ENCODE assay signal across 26 mouse cellular contexts in genomic region chr12:117760373-117760772, GRCm38 (mm10).
"Had no signal": no experiment of that assay in that cellular context is flagged by ENCODE, and none has a peak within 500 bp of the region (broad histone marks: within the 10 kb centered on the region; RNA-seq: fewer than 3 reads in every experiment).

No protein-coding gene starts in this region.

- H3K27ac ChIP-seq: limb, embryonic 10.5 days; limb, embryonic 13.5 days; liver, embryonic 12.5 days; liver, embryonic 15.5 days; lung, embryonic 15.5 days; midbrain, embryonic 10.5 days; midbrain, embryonic 13.5 days; neural tube, embryonic 13.5 days; stomach, embryonic 15.5 days had no signal

- DNase-seq: kidney, adult 18-20 months; kidney, adult 9 months; kidney, postnatal 14 days; kidney, postnatal 4 days; layer of hippocampus, adult 9-11 months; layer of hippocampus, postnatal 36 days; liver; lung, adult 18-20 months; lung, postnatal 10 days; lung, postnatal 36 days; retina, postnatal 1 day; right cerebral cortex, postnatal 25 days; spleen, adult 18-20 months; thymus, adult 18-20 months; thymus, postnatal 36 days had no signal

- H3K4me3 ChIP-seq: limb, embryonic 10.5 days; limb, embryonic 13.5 days; liver, embryonic 12.5 days; liver, embryonic 15.5 days; lung, embryonic 15.5 days; megakaryocyte, embryonic 14.5 days; midbrain, embryonic 10.5 days; midbrain, embryonic 13.5 days; myocyte; neural tube, embryonic 13.5 days; stomach, embryonic 15.5 days had no signal
